Mouse (Mus musculus): ENCODE measurements around the gene Ddx51. TPM values are rescaled to one million over a fixed set of nuclear protein-coding genes. Genes with fewer than 3 reads are reported as not detected.
A peak's percentile ranks its signal among the peaks of the same experiment; 100 is the strongest.

Gene Ddx51
- polyA plus RNA-seq (2015; fragmentation: Nextera tagmentation; extraction: Ambion mirVana) = 7.7 and 10.0 TPM in 2 replicates

- Histone ChIP-seq H3K27ac (replicated peaks) (peak within 1 kb of the TSS; percentile 56; the same call in 1 of the 2 replicates), H3K4me2 (replicated peaks; ENCODE audit: low read depth) (peak within 1 kb of the TSS; percentile 98)
Observed at GRCm38 (mm10) chr5:110652719-110653648, at the start of gene Ddx51, which contains the start of gene Noc4l. Ddx51 (plus strand) TSS chr5:110653451. Noc4l (minus strand) TSS chr5:110653417.

GRCm38 (mm10) chr5:110604311-110604710, 48.9 kb upstream of the Ddx51 start:
- WGBS = 78% methylated on average over 2 of the region's 2 CpGs
- H3K4me3 ChIP-seq (ENCODE audit: low read depth, low read length) = no peak overlapping the region
- no peaks in the 10 kb centered on the region for H3K4me1 ChIP-seq (replicated peaks; ENCODE audit: control insufficient read depth, insufficient read depth)
- no peak overlapping the region for H3K9ac ChIP-seq (ENCODE audit: low read length)
- no peaks in the 10 kb centered on the region for H3K36me3 ChIP-seq (ENCODE audit: control insufficient read depth, insufficient read depth, low read length)
- ATAC-seq (ENCODE audit: low FRiP score, low TSS enrichment) (no peak), DNase-seq (ENCODE audit: low spot score) (no peak)
- no peak overlapping the region for H3K4me2 ChIP-seq (replicated peaks; ENCODE audit: low read depth)
- H3K27ac ChIP-seq (replicated peaks) = no peak overlapping the region
- no peaks in the 10 kb centered on the region for H3K27me3 ChIP-seq (ENCODE audit: control insufficient read depth, insufficient read depth, low read length)
- H3K9me3 ChIP-seq (ENCODE audit: control insufficient read depth, low read length) = no peaks in the 10 kb centered on the region
- TF ChIP-seq EP300 (optimal IDR thresholded peaks at IDR 0.05) = no peak
- TF ChIP-seq CTCF (IDR thresholded peaks at IDR 0.05; ENCODE audit: low read depth) = no peak

More at GRCm38 (mm10) chr5:110652719-110653648, at the start of gene Ddx51, which contains the start of gene Noc4l:
- Histone ChIP-seq H3K27me3 (ENCODE audit: control insufficient read depth, insufficient read depth, low read length) (no peaks in the 10 kb centered on the region), H3K36me3 (ENCODE audit: control insufficient read depth, insufficient read depth, low read length) (peaks cover 30% of the 10 kb centered on the region), H3K4me3 (ENCODE audit: low read depth, low read length) (peak within 1 kb of the TSS; percentile 99), H3K9me3 (ENCODE audit: control insufficient read depth, low read length) (no peaks in the 10 kb centered on the region), H3K4me1 (replicated peaks; ENCODE audit: control insufficient read depth, insufficient read depth) (0 out of 2 replicates have a peak, but pooled peaks cover 2% of the 10 kb centered on the region), H3K9ac (ENCODE audit: low read length) (peak within 1 kb of the TSS; percentile 92)
- WGBS = under 1% methylated on average over 90 of the region's 91 CpGs
- ATAC-seq (ENCODE audit: low FRiP score, low TSS enrichment) = peak; percentile 90
- TF ChIP-seq CTCF (IDR thresholded peaks at IDR 0.05; ENCODE audit: low read depth) = peak; percentile 27; the same call in 1 of the 2 replicates
- no peak for TF ChIP-seq EP300 (optimal IDR thresholded peaks at IDR 0.05)
- peak; percentile 96 for DNase-seq (ENCODE audit: low spot score)

GRCm38 (mm10) chr5:110605531-110606221, 47.6 kb upstream of the Ddx51 start:
- Histone ChIP-seq H3K27me3 (ENCODE audit: control insufficient read depth, insufficient read depth, low read length) (no peaks in the 10 kb centered on the region), H3K4me3 (ENCODE audit: low read depth, low read length) (no peak overlapping the region), H3K36me3 (ENCODE audit: control insufficient read depth, insufficient read depth, low read length) (no peaks in the 10 kb centered on the region), H3K9me3 (ENCODE audit: control insufficient read depth, low read length) (no peaks in the 10 kb centered on the region), H3K9ac (ENCODE audit: low read length) (no peak overlapping the region), H3K4me1 (replicated peaks; ENCODE audit: control insufficient read depth, insufficient read depth) (no peaks in the 10 kb centered on the region), H3K4me2 (replicated peaks; ENCODE audit: low read depth) (no peak overlapping the region), H3K27ac (replicated peaks) (no peak overlapping the region)
- no peak for ATAC-seq (ENCODE audit: low FRiP score, low TSS enrichment)
- TF ChIP-seq CTCF (IDR thresholded peaks at IDR 0.05; ENCODE audit: low read depth) (no peak), EP300 (optimal IDR thresholded peaks at IDR 0.05) (no peak)
- 57% methylated on average over 5 of the region's 5 CpGs for WGBS
- DNase-seq (ENCODE audit: low spot score) = no peak

GRCm38 (mm10) chr5:110607767-110608166, 45.5 kb upstream of the Ddx51 start:
- H3K4me2 ChIP-seq (replicated peaks; ENCODE audit: low read depth) = no peak overlapping the region
- H3K9ac ChIP-seq (ENCODE audit: low read length) = no peak overlapping the region
- DNase-seq (ENCODE audit: low spot score) (no peak), ATAC-seq (ENCODE audit: low FRiP score, low TSS enrichment) (no peak)
- no peak overlapping the region for H3K27ac ChIP-seq (replicated peaks)
- 60% methylated on average over 3 of the region's 3 CpGs for WGBS
- H3K4me3 ChIP-seq (ENCODE audit: low read depth, low read length) = no peak overlapping the region
- H3K9me3 ChIP-seq (ENCODE audit: control insufficient read depth, low read length) = no peaks in the 10 kb centered on the region
- no peaks in the 10 kb centered on the region for H3K27me3 ChIP-seq (ENCODE audit: control insufficient read depth, insufficient read depth, low read length)
- no peaks in the 10 kb centered on the region for H3K36me3 ChIP-seq (ENCODE audit: control insufficient read depth, insufficient read depth, low read length)
- no peak for TF ChIP-seq CTCF (IDR thresholded peaks at IDR 0.05; ENCODE audit: low read depth)
- TF ChIP-seq EP300 (optimal IDR thresholded peaks at IDR 0.05) = no peak
- no peaks in the 10 kb centered on the region for H3K4me1 ChIP-seq (replicated peaks; ENCODE audit: control insufficient read depth, insufficient read depth)

GRCm38 (mm10) chr5:110608336-110608735, 44.9 kb upstream of the Ddx51 start:
- TF ChIP-seq CTCF (IDR thresholded peaks at IDR 0.05; ENCODE audit: low read depth) (no peak), EP300 (optimal IDR thresholded peaks at IDR 0.05) (no peak)
- 57% methylated on average over 6 of the region's 6 CpGs for WGBS

More at GRCm38 (mm10) chr5:110608336-110608735, 44.9 kb upstream of the Ddx51 start:
- Histone ChIP-seq H3K4me1 (replicated peaks; ENCODE audit: control insufficient read depth, insufficient read depth) (no peaks in the 10 kb centered on the region), H3K9ac (ENCODE audit: low read length) (no peak overlapping the region), H3K27me3 (ENCODE audit: control insufficient read depth, insufficient read depth, low read length) (no peaks in the 10 kb centered on the region), H3K36me3 (ENCODE audit: control insufficient read depth, insufficient read depth, low read length) (no peaks in the 10 kb centered on the region), H3K9me3 (ENCODE audit: control insufficient read depth, low read length) (no peaks in the 10 kb centered on the region), H3K27ac (replicated peaks) (no peak overlapping the region), H3K4me2 (replicated peaks; ENCODE audit: low read depth) (no peak overlapping the region), H3K4me3 (ENCODE audit: low read depth, low read length) (no peak overlapping the region)
- ATAC-seq (ENCODE audit: low FRiP score, low TSS enrichment) (no peak), DNase-seq (ENCODE audit: low spot score) (no peak)

All from stomach, postnatal 0 days (tissue).